Mouse (Mus musculus): ENCODE measurements around the gene Snrpb.

- TF ChIP-seq CTCF (IDR thresholded peaks at IDR 0.05) (no peak), EP300 (IDR thresholded peaks at IDR 0.05) (no peak)
These were observed 15.7 kb upstream of the Snrpb start, which contains the start of gene Tmc2 for GRCm38 (mm10) chr2:130194894-130195293.
